Mouse (Mus musculus) limb, embryonic 12.5 days (tissue): ENCODE measurements around the gene Gm20888. TPM values are rescaled to one million over a fixed set of nuclear protein-coding genes. Genes with fewer than 3 reads are reported as not detected.
"Not testable (repeated sequence)": the region's sequence is repeated elsewhere in the genome, so short reads cannot be mapped to it uniquely, and the experiment has no call there.

ENCODE experiments used
- ATAC-seq: fragments of 200-750 bp; cut with Nextera tagmentation; 2 replicates; pipeline ENCODE4 v1.8.0; 2017; ENCODE audit warnings: low read depth, moderate TSS enrichment; ENCODE audit not compliant: insufficient number of reproducible peaks, insufficient read depth, low FRiP score, low TSS enrichment
- H3K27ac ChIP-seq: fragments of 300-500 bp; sonication (generic); 2 replicates; pipeline ENCODE4 v1.5.1; 2016; ENCODE audit warnings: mild to moderate bottlenecking, moderate library complexity
- H3K27me3 ChIP-seq: fragments of 300-500 bp; sonication (generic); 2 replicates; pipeline ENCODE4 v1.6.1; 2016; ENCODE audit warnings: mild to moderate bottlenecking, moderate library complexity
- H3K36me3 ChIP-seq: fragments of 300-500 bp; sonication (generic); 2 replicates; pipeline ENCODE4 v1.6.1; 2016; ENCODE audit warnings: mild to moderate bottlenecking, moderate library complexity
- H3K4me1 ChIP-seq: fragments of 300-500 bp; sonication (generic); replicated peaks from 2 replicates; pipeline ENCODE4 v1.6.1; 2016
- H3K4me2 ChIP-seq: fragments of 300-500 bp; sonication (generic); 2 replicates; pipeline ENCODE4 v1.6.1; 2016; ENCODE audit warnings: mild to moderate bottlenecking, moderate library complexity
- H3K4me3 ChIP-seq: fragments of 300-500 bp; sonication (generic); replicated peaks from 2 replicates; pipeline ENCODE4 v1.5.1; 2016; ENCODE audit warnings: mild to moderate bottlenecking
- H3K9ac ChIP-seq: fragments of 300-500 bp; sonication (generic); replicated peaks from 2 replicates; pipeline ENCODE4 v1.6.1; 2016; ENCODE audit warnings: mild to moderate bottlenecking, moderate library complexity
- H3K9me3 ChIP-seq: fragments of 300-500 bp; sonication (generic); 2 replicates; pipeline ENCODE4 v1.6.1; 2016; ENCODE audit warnings: mild to moderate bottlenecking, moderate library complexity
- WGBS: fragments of 180-500 bp; shearing (Covaris S2); methylation state at CpG from one replicate; pipeline ENCODE4 v1.1.7; 2016; 5-methylcytosine and 5-hydroxymethylcytosine counted together
- polyA plus RNA-seq: library from polyadenylated mRNA; unstranded; fragments of >200 nt; fragmentation: Nextera tagmentation; extraction: Ambion mirVana; gene quantifications from 2 replicates; pipeline ENCODE4 v1.2.1, GENCODE M21; 2016

Gm20888 gene
- not detected in 2 replicates for polyA plus RNA-seq

DNA sequence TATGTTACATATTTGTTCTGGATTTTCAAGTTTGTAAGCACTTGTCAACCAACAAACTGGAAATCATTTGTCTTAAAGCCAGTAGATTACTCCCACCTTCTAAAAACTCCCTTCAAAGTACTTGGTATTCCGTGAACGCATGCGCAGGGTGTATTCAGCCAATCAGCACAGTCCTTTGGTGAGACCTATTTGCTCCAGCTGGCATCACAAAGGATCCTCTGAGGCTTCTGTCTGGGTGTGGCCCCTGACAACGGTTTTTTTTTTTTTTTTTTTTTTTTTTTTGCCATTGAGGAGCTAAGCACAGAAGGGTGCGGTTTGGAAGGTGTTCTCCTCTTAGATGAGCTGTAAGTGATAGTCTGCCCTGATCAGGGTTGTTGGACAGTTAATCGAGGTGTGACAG is at the start of gene Gm20888:
Gene Gm20888, plus strand, starts transcription at position 301 of the 400 bp plus-strand sequence.
- not testable (repeated sequence) for H3K4me1 ChIP-seq, H3K9me3 ChIP-seq, H3K9ac ChIP-seq, H3K27me3 ChIP-seq, H3K27ac ChIP-seq, H3K4me3 ChIP-seq, H3K36me3 ChIP-seq, ATAC-seq, H3K4me2 ChIP-seq
- whole genome bisulfite sequencing = no CpG with 5 or more reads among the region's 6 CpGs

Other genes starting within 250 kb of the Gm20888 start
- not detected in 2 replicates for gene Gm21118, start 168.2 kb upstream of the Gm20888 start, polyA plus RNA-seq
- gene Gm29423, start 138.6 kb upstream of the Gm20888 start, polyA plus RNA-seq = not detected in 2 replicates
- gene Gm29644, start 138.5 kb upstream of the Gm20888 start, polyA plus RNA-seq = not detected in 2 replicates